Mouse (Mus musculus): ENCODE measurements around the gene Mtx1.
"Not testable (repeated sequence)": the region's sequence is repeated elsewhere in the genome, so short reads cannot be mapped to it uniquely, and the experiment has no call there.

The Mtx1 gene

GRCm38 (mm10) chr3:89238494-89238893 lies 11.6 kb upstream of the Mtx1 start:
- no peak for DNase-seq

GRCm38 (mm10) chr3:89237682-89238081 lies 10.8 kb upstream of the Mtx1 start:
- no peak for DNase-seq

GRCm38 (mm10) chr3:89236516-89236915 lies 9.6 kb upstream of the Mtx1 start:
- DNase-seq = no peak

GRCm38 (mm10) chr3:89233562-89234110 lies 6.7 kb upstream of the Mtx1 start:
- DNase-seq = no peak

- DNase-seq = no peak
Observed at GRCm38 (mm10) chr3:89232614-89233013, 5.7 kb upstream of the Mtx1 start.

- DNase-seq = no peak
Observed at GRCm38 (mm10) chr3:89231772-89232275, 4.9 kb upstream of the Mtx1 start.

GRCm38 (mm10) chr3:89231345-89231744 lies 4.5 kb upstream of the Mtx1 start:
- DNase-seq = no peak

- no peak for DNase-seq
Observed at GRCm38 (mm10) chr3:89230561-89230960, 3.7 kb upstream of the Mtx1 start.

GRCm38 (mm10) chr3:89229276-89229675 lies 2.4 kb upstream of the Mtx1 start:
- no peak for DNase-seq

GRCm38 (mm10) chr3:89228836-89229235 lies 1.9 kb upstream of the Mtx1 start, which contains the start of gene Muc1:
Gene Muc1, plus strand, starts transcription at chr3:89229057.
- DNase-seq = no peak

- DNase-seq = peak; percentile 89
Observed at GRCm38 (mm10) chr3:89228180-89228549, 1.3 kb upstream of the Mtx1 start.

- peak; percentile 55 for DNase-seq
Observed at GRCm38 (mm10) chr3:89227307-89228179, 655 bp upstream of the Mtx1 start.

- DNase-seq = no peak
Observed at GRCm38 (mm10) chr3:89226361-89226760, 527 bp downstream of the Mtx1 start.

GRCm38 (mm10) chr3:89225918-89226317 lies 970 bp downstream of the Mtx1 start:
- DNase-seq = no peak

- no peak for DNase-seq
Observed at GRCm38 (mm10) chr3:89225321-89225815, 1.5 kb downstream of the Mtx1 start.

- DNase-seq = no peak
Observed at GRCm38 (mm10) chr3:89224796-89225195, 2.1 kb downstream of the Mtx1 start.

GRCm38 (mm10) chr3:89221167-89221566 lies 5.7 kb downstream of the Mtx1 start:
- DNase-seq = no peak

- DNase-seq = no peak
Observed at GRCm38 (mm10) chr3:89219546-89219945, 7.3 kb downstream of the Mtx1 start.

GRCm38 (mm10) chr3:89218271-89218670 lies 8.6 kb downstream of the Mtx1 start:
- DNase-seq = no peak

GRCm38 (mm10) chr3:89216407-89216806 lies 10.5 kb downstream of the Mtx1 start:
- not testable (repeated sequence) for DNase-seq

GRCm38 (mm10) chr3:89215853-89216252 lies 11.0 kb downstream of the Mtx1 start:
- DNase-seq = peak; percentile 87

GRCm38 (mm10) chr3:89214681-89215411 lies 12.0 kb downstream of the Mtx1 start, which contains the start of gene Thbs3:
Gene Thbs3, plus strand, starts transcription at chr3:89215180.
- no peak for DNase-seq
